Mouse (Mus musculus) 3134 (cell line): Measurements from ENCODE around the gene Cfap97.
"Not testable (repeated sequence)": the region's sequence is repeated elsewhere in the genome, so short reads cannot be mapped to it uniquely, and the experiment has no call there.

Experiments
- DNase-seq: peaks from one replicate; pipeline ENCODE4 v3.0.0-alpha.2; 2011; ENCODE audit warnings: low spot score; ENCODE audit not compliant: insufficient read length; ENCODE audit errors: extremely low read depth

Gene Cfap97

DNA sequence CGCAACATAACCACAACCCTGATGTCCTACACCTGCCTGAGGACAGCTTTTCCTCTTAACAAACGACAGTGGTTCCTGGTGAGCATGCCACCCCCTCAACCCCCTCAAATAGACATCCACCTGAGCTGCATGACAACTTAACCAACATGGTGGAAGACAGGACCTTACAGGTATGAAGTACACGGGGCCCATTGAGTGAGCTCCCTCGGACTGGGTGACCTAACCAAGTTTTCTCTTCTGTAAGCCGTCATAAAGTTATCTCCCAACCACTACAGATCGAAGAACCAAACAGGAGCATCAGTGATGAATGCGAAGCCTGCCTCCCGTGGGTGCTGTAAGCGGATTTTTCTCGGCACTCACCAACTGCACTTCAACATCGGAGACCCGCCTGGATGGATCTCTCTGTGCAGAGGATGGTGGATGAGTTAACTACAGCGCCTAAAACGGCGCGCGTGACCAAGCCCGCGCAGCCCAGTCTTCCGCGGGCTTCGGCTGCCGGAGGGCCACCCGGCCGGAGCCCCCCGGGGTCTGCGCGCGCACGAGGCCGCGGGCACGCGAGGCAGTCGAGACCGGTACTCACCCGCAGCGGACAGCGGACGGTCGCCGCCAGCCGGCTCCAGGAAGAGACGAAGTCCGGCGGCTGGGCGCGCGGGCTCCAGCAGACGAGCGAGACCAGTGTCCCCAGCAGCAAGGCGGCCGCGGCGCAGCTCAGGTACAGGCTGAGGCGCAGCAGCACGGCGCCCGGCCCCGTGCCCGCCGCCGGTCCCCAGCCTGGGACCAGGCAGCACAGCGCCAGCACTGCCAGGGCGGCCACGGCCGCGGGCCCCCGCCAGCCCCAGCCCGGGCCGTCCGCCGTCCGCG is at the start of gene Cfap97:
Gene Cfap97 (plus strand): TSS at position 570 of the 861 bp plus-strand sequence.
- DNase-seq: peak; percentile 73

DNA sequence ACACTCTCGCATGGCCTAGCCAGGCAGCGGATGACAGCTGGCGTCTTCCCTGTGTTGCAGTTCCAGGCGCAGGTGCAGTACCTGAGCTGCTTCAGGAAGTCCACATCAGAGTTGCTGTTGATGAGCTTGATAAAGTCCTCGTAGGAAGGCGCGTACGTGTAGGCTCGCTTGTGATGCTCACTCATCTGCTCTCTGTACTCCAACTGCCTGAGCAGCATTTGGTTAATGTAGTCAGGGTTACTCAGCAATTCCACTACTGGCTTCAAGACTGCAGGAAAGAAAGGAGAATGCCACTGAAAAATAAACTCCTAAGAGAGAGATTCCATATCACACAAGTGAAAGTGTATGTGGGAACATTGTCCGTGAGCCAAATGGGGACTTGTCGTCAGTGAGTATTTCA is 48.1 kb upstream of the Cfap97 start:
- DNase-seq: no peak

DNA sequence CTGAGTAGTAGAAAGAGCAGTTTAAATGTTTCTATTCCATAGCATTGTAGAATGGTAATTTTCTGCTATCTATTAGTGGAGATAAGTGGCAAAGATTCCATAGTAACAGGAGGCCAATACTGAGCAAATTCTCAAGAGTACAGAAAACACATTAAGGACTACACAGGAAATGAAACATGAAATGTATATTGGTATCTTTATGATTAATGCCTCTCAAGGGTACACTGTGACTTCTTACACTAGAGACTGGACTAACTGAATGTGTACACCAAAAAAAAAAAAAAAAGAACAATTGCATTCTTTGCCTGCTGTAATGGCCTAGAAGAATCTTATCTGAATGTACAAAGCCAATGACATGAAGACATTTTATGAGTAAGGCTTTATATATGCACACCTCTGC is 43.9 kb upstream of the Cfap97 start:
- no peak for DNase-seq

DNA sequence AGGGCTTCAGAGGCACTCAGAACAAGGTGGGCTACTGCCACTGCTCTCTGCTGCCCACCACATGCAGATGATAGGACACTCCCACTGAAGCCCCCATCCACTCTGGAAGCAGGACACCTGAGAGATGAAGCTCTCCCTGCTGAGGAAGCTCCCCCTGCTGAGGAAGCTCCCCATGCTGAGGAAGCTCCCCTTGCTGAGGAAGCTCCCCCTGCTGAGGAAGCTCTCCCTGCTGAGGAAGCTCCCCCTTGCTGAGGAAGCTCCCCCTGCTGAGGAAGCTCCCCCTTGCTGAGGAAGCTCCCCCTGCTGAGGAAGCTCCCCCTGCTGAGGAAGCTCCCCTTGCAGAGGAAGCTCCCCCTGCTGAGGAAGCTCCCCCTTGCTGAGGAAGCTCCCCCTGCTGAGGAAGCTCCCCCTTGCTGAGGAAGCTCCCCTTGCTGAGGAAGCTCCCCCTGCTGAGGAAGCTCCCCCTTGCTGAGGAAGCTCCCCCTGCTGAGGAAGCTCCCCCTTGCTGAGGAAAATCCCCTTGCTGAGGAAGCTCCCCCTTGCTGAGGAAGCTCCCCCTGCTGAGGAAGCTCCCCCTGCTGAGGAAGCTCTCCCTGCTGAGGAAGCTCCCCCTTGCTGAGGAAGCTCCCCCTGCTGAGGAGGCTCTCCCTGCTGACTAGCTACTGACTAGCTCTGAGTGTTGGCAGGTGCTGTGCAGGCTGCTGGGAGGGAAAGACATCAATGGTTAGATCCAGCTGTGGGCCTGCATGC is 38.0 kb upstream of the Cfap97 start:
- DNase-seq: not testable (repeated sequence)

DNA sequence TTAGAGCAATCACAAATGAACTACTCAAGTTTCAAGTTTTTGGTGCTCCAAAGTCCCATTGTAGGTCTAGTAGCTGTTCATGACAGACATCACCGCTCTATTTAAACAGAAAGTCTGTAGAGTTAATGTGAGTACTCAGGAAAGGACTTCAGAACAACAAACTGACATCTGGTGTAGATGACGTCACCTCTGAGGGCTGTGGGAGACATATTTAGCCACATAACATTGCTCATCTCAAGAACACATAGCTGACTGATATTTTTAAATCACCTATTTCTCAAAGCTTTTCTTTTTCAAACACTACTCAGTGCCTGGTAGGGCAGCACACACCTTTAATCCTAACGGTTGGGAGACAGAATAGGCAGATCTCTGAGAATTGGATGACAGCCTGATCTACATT is 34.4 kb upstream of the Cfap97 start:
- no peak for DNase-seq

DNA sequence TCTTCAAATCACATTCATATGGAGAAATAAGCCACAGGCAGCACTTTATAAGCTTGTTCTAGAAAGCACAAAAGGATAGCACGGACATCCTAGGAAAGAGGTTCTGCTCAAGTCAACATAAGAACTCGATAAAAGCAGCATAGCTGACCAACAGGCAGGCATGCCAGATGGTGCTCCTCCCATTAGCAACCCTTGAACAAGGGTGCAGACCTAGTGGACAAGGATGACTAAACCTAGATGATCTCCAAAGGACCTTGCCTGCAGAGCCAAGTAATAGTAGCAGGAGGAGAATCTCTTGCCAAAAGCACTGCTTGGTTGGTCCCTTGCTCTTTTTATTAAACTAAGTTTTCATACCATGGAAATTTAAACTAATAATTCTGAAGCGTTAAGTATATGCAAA is 32.4 kb upstream of the Cfap97 start:
- no peak for DNase-seq

DNA sequence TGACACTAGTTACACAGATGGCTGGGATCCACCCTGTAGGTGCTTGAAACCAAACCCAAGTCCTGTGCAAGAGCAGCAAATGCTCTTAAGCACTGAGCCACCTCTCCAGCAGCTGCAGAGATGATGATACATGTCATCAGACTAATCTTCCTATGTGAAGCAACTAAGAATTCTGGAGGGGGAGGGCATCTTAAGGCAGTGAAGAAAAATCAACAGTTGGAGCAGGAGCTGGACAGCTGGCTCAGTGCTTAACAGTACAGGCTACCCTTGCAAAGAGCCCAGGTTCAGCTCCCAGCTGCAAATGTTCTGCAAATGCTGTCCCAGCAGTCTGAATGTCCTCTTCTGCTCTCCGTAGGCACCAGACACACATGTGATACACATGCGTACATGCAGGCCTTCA is 29.1 kb upstream of the Cfap97 start:
- DNase-seq: no peak

DNA sequence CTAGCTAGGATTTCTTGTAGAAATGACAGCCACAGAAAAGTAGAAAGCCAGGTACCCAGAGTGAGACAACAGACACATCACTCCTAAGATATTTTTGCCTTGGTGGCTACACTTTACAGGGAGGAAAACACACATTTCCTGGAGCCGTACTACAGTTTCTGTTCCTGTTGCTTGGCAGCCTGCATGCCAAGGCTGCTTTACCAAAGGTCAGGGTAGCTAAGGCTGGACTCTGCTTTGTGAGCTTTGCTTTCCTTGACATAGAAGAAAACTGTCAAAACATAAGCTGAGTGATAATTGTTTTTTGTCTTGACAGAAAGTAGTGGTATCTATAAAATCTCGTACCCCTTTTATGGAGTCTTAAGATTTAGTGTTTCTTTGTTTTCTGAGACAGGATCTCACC is 21.1 kb upstream of the Cfap97 start:
- DNase-seq: no peak

DNA sequence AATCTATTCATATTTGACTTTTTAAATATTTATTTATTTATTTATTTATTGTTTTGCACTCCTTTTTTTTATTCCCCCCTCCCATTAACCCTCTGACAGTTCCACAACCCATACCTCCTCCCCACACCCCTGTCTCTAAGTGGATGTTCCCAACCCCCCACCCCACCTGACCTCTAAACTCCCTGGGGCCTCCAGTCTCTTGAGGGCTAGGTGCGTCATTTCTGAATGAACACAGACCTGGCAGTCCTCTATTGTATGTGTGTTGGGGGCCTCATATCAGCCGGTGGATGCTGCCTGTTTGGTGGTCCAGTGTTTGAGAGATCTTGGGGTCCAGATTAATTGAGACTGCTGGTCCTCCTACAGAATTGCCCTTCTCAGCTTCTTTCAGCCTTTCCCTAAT is 16.0 kb upstream of the Cfap97 start:
- DNase-seq: not testable (repeated sequence)

DNA sequence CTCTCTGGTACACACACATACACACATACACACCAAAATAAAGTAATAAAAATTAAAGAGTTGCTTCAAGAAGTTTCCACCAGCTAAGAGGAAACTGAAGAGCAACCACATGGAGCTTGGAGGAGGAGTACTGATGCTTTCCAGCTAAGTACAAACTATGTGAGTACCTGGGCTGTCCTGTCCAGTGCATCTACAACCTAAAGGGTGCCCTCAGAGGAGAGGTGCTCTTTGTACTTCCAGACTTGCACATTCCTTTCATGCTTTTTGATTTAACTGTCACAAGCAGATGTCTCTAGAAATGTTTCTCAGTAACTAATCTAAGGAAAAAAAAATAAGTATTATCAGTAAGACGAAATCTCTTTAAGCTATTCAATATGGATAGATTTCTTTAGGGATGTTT is 14.2 kb upstream of the Cfap97 start:
- no peak for DNase-seq

DNA sequence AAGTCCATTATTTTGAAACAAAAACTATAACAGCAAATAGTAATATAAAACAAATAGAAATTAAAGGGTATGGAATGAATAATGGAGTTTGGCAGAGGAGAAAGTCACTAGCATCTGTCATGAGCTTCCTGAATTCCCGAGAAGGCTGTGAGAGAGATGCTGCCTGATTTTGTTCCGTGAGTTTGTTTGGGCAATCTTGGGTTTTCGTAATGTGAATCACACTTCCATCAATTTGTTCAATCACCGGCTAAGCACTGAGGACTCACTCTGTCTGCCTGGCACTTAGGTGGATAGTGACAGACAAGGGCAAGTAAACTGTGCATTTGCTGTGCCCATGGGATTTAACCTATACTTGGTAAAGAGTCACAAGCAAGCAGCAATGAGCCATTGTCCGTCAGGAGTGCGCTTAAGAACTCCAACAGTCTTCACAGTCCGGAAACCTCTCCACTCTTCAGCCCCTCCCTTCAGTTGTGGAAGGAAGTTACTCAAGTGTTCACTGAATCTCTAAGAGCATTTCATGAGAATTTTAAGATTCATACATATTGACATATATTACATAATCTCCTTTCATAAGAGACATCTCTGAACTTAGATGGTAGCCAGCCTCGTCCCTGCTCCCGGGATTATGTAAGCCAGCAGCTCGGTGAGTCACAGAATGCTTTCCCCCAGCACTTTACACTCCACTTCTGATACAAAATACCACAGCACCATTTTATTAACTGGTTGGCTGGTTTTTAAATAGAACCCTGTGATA is 13.6 kb upstream of the Cfap97 start:
- no peak for DNase-seq

DNA sequence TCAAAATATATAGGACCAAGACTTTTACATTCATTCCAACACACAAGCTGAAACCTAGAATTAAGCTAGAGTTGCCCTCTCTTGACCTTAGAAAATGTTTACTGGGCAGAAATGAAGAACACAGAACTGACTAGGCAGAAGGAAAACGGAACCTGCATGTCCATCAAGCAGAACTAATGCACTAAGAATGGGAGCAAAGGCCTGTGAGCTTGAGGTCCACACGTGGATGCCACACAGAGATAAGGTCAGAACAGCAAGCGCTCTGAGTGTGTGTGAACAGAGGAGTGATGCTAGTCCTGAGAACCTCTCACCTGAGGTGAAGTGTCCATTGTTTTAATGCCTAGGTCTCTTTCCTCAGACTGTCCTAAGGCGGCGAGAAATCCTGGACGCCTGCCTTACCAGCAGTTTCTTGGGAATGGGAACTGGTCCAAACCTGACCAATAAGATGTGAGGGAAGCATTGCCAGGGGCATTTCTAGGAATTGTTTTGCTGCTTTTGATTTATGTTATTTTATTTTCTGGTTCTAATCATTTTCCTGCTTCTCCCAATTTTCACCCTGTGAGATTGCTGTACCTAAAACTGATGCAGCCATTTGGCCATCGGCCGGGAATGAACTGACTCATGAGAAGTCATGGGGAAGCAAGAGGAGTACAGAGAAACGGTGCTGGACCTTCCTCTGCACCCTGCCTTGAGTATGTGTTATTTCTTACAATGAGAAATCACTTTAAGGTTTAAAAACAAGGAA is 11.0 kb upstream of the Cfap97 start:
- no peak for DNase-seq

DNA sequence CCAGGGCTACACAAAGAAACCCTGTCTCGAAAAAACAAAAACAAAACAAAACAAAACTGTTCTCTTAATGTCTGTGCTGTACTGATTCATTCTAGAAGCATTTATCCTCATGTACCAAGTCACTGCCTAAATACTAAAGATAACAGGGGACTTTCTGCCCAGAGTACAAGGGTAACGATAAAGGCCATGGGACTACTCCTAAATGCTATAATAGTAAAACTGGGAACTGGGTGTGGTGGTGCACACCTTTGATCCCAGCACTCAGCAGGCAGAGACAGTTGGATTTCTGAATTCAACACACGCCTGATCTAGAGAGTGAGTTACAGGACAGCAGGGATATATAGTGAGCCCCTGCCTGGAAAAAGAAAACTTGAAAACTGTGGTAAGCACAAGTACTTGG is 9.9 kb upstream of the Cfap97 start:
- no peak for DNase-seq

DNA sequence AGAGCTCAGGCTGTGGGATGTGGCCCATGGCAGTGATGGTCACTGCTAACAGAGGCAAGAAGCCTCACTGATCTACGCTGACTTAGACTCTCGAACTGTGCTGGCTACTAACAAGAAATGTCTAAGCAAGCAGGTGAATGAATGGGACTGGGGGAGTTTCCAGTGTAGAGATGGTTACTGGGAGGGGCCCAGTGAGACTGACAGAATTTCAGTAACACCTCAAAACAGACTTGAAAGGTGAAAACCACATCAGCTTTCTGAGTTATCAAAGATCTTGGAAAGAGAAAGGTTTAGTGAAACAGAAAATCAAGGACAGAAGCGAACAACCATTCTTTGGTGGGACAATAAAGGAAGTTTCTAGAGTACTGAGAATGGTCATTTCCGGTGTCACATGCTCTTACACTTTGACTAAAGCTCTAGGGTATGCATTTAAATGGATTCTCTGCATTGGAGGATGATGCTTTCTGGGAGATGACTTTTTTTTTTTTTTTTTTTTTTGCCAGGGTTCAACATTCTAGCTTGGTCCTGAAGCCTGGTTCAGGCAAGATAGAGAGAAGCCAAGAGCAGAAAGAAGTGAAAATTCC is 9.0 kb upstream of the Cfap97 start:
- DNase-seq: no peak

DNA sequence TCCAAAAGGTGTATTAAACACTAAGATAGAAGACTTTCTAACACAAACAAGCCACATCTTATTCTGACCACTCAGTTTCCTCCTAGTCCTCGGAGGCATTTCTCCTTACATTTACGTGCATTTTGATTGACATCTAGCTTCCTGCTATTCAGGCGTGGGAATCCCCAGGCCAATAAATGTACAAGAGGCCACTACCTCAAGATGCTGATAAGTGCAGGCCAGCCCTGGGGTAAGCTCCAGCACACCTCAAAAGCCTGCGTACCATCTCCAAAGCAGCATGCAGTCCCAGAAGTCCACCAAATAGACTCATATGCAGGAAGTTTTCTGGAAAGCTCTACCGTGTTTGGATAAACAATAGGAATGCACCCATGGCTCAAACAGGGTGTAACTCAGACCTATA is 8.1 kb upstream of the Cfap97 start:
- DNase-seq: no peak

DNA sequence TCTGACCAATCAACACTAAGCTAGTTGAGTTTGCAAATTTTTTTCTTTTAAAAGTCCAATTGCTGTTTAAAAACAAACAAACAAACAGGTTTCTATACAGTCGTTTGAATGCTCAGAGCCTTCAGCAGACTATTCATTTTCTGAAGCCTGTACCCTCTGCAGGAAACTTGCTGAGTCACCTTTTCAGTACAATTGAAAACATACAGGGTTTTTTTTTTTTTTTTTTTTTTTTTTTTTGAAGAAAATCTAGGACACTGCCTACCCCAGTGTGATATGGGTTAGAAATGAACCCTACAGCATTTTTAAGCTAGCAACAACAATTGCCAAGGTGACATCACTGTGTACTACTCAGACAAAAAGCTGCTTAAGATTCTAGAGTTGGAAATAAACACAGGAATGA is 7.6 kb upstream of the Cfap97 start:
- no peak for DNase-seq

DNA sequence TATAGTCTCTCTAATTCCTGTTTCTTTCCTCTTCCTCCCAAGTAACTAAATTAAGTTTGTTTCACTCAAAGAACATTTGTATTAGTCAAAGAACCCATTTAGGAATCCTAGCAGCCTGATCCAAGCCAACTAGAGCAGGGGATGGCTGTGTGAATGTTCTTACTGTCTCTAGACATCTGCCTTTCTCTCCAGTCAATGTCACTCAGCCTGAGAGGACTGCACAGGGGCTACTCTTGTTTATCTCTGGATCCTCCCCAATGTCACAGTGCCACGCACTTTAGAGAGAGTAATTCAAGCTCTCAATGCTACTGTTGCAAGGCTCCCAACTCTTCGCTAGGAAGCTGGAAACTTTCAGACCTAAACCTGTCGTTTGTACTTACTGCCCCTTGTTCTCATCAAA is 5.4 kb upstream of the Cfap97 start:
- DNase-seq: no peak

DNA sequence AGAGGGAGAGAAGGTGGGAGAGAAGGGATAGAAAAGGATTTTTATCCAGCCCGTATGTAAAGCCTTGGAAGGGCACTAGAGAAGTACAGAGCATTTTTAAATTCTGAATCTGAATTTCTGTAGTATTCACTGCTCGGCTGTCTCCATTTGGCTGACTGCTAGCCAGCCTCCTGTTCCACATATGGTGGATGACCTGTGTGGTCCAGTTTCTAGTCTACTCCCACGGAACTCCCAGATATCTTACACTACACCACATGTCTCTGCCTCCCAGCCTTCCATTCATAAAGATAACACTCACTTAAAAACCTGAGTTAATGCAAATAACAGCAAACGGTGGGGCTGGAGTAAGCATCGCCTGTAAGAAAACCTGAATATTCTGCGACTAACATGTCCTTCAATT is 2.3 kb upstream of the Cfap97 start:
- DNase-seq: no peak

DNA sequence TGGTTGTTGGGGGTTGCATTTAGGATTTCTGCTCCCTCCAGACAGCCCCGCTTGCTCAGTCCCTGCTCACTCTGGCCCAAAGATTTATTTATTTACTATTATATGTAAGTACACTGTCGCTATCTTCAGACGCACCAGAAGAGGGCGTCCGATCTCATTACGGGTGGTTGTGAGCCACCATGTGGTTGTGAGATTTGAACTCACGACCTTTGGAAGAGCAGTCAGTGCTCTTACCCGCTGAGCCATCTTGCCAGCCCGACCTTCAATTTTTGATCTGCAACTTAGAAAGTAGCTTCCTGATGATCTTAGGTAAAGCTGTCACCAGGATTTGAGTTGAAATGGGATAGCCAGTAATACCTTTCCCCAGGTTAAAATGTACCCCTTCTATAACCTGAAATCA is 1.8 kb upstream of the Cfap97 start:
- peak; percentile 21 for DNase-seq
